Comparison of ENCODE assay signal across 17 mouse cellular contexts in the genomic region with DNA sequence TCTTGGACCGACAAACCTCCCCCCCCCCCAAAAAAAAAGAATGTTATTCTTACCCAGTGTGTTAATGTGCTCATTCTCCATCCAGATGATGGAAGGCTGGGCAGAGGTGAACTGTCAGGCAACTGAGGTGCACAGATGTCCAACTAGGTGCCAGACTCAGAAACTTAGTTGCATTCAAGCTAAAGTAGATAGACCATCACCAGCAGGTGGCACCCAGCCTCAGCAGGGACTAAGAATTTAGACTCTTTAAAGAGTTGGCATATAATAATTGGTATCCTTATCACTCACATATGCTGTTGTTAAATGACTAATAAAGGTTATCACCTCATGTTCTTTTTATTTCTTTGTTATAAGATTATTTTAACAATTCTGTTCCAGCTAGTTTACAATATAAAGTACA.
A peak's percentile ranks its signal among the peaks of the same experiment; 100 is the strongest.
DNase-seq lines count a peak whose midpoint lies in the region; ATAC-seq and TF ChIP-seq lines count a peak whose summit lies in the region.
"Had no signal": no experiment of that assay in that cellular context is flagged by ENCODE, and none has a peak within 500 bp of the region (broad histone marks: within the 10 kb centered on the region; RNA-seq: fewer than 3 reads in every experiment).

No protein-coding gene starts in this region.

- H3K27me3 ChIP-seq in forebrain, postnatal 0 days (ENCODE audit: insufficient read depth, low read length) = no peaks in the 10 kb centered on the region
- H3K27me3 ChIP-seq in forebrain, embryonic 12.5 days = no peaks in the 10 kb centered on the region
- H3K27me3 ChIP-seq: stomach, embryonic 15.5 days had no signal

- ATAC-seq in forebrain, postnatal 0 days = no peak
- no peak for ATAC-seq in forebrain, embryonic 12.5 days (ENCODE audit: low FRiP score)
- ATAC-seq: activated CD4-positive, CD25-positive, alpha-beta regulatory T cell, adult 4 months; forebrain, embryonic 14.5 days; inflammation-experienced regulatory T-cells, adult 6 months had no signal

- H3K9ac ChIP-seq in forebrain, postnatal 0 days = no peak overlapping the region
- H3K9ac ChIP-seq in forebrain, embryonic 12.5 days = no peak overlapping the region
- H3K9ac ChIP-seq: stomach, embryonic 15.5 days had no signal

- H3K4me1 ChIP-seq in forebrain, postnatal 0 days (ENCODE audit: insufficient read depth) = no peaks in the 10 kb centered on the region
- H3K4me1 ChIP-seq in forebrain, embryonic 12.5 days = no peaks in the 10 kb centered on the region
- H3K4me1 ChIP-seq: stomach, embryonic 15.5 days had no signal

- H3K4me2 ChIP-seq in forebrain, postnatal 0 days (ENCODE audit: low read depth) = no peak overlapping the region
- no peak overlapping the region for H3K4me2 ChIP-seq in forebrain, embryonic 12.5 days
- H3K4me2 ChIP-seq: heart, embryonic 11.5 days; stomach, embryonic 15.5 days had no signal

- H3K9me3 ChIP-seq in forebrain, postnatal 0 days (ENCODE audit: low read length) = no peaks in the 10 kb centered on the region
- no peaks in the 10 kb centered on the region for H3K9me3 ChIP-seq in forebrain, embryonic 12.5 days
- H3K9me3 ChIP-seq: G1E; stomach, embryonic 15.5 days had no signal

- no peak for DNase-seq in forebrain, postnatal 0 days
- DNase-seq in layer of hippocampus, adult 2 months (ENCODE audit: low spot score in 2 of 2) = no peak
- DNase-seq in layer of hippocampus, postnatal 10 days (ENCODE audit: low spot score in 2 of 2) = no peak
- DNase-seq in testis, postnatal 10 days (ENCODE audit: low spot score) = peak; percentile 42
- no peak for DNase-seq in testis, postnatal 14 days (ENCODE audit: low spot score)
- DNase-seq in cerebellum, adult 11-12 months = no peak
- DNase-seq in spleen, adult 18-20 months = no peak
- DNase-seq: cerebellum, adult 2 months; heart, postnatal 4 days; lung, adult 18-20 months had no signal

- no peak overlapping the region for H3K4me3 ChIP-seq in forebrain, postnatal 0 days (ENCODE audit: low read depth, low read length)
- no peak overlapping the region for H3K4me3 ChIP-seq in forebrain, embryonic 12.5 days (replicated peaks)
- H3K4me3 ChIP-seq in layer of hippocampus, adult 2 months = no peak overlapping the region
- H3K4me3 ChIP-seq: stomach, embryonic 15.5 days had no signal

- 0 out of 2 replicates have a peak, but pooled peaks have one; percentile 25 for TF ChIP-seq CTCF in forebrain, postnatal 0 days (IDR thresholded peaks at IDR 0.05; ENCODE audit: low read depth)
- peak; percentile 71 for TF ChIP-seq CTCF in layer of hippocampus, adult 2 months (conservative IDR thresholded peaks at IDR 0.05)

- H3K36me3 ChIP-seq in forebrain, postnatal 0 days (ENCODE audit: insufficient read depth) = no peaks in the 10 kb centered on the region
- no peaks in the 10 kb centered on the region for H3K36me3 ChIP-seq in forebrain, embryonic 12.5 days (replicated peaks)
- H3K36me3 ChIP-seq: G1E; stomach, embryonic 15.5 days had no signal

- H3K27ac ChIP-seq in forebrain, postnatal 0 days (ENCODE audit: low read depth, low read length) = no peak overlapping the region
- H3K27ac ChIP-seq in forebrain, embryonic 12.5 days = no peak overlapping the region
- no peak overlapping the region for H3K27ac ChIP-seq in layer of hippocampus, adult 2 months
- H3K27ac ChIP-seq: stomach, embryonic 15.5 days had no signal

- 100% methylated on average over 1 of the region's 1 CpGs for WGBS in forebrain, postnatal 0 days
- 95% methylated on average over 1 of the region's 1 CpGs for WGBS in forebrain, embryonic 12.5 days
